Comparison of ENCODE assay signal across 19 mouse cellular contexts in the genomic region with DNA sequence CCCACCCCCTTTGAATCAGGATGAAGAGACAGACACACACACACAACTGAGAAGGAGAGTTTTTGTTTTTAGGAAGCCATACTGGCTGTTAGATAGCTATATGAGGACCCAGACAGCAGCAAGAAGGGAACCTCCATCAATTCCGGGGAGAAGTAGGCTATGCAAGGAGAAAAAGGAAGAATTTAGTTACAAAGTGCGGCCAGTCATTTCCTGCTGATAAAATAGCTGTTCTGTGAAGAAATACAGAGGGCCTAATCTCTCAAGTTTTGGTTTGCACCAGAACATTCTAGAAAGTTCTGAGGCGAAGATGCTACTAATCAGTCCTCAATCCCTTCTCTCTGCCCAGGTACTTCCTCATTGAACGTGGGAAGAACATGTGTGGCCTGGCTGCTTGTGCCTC.
"Had no signal": no experiment of that assay in that cellular context is flagged by ENCODE, and none has a peak within 500 bp of the region (broad histone marks: within the 10 kb centered on the region; RNA-seq: fewer than 3 reads in every experiment).

No protein-coding gene starts in this region.

- H3K9me3 ChIP-seq: kidney, embryonic 15.5 days; limb, embryonic 12.5 days; limb, embryonic 15.5 days; liver, embryonic 15.5 days; megakaryocyte, embryonic 14.5 days had no signal

- H3K27me3 ChIP-seq: kidney, embryonic 15.5 days; limb, embryonic 12.5 days; limb, embryonic 15.5 days; liver, embryonic 15.5 days had no signal

- DNase-seq: kidney, adult 11 months; kidney, adult 8-10 months; kidney, postnatal 10 days; kidney, postnatal 36 days; left cerebral cortex, postnatal 4 days; lung, adult 2 months; lung, postnatal 14 days; lung, postnatal 4 days; midbrain, embryonic 14.5 days; right cerebral cortex, adult 18-20 months; right cerebral cortex, postnatal 14 days; right cerebral cortex, postnatal 4 days; thymus, postnatal 25 days had no signal

- H3K9ac ChIP-seq: kidney, embryonic 15.5 days; limb, embryonic 12.5 days; limb, embryonic 15.5 days; liver, embryonic 15.5 days had no signal

- H3K4me1 ChIP-seq: kidney, embryonic 15.5 days; limb, embryonic 12.5 days; limb, embryonic 15.5 days; liver, embryonic 15.5 days had no signal

- H3K27ac ChIP-seq: kidney, embryonic 15.5 days; limb, embryonic 12.5 days; limb, embryonic 15.5 days; liver, embryonic 15.5 days; stomach, postnatal 0 days had no signal

- H3K4me3 ChIP-seq: kidney, embryonic 15.5 days; limb, embryonic 12.5 days; limb, embryonic 15.5 days; liver, embryonic 15.5 days; megakaryocyte, embryonic 14.5 days had no signal

- H3K36me3 ChIP-seq: kidney, embryonic 15.5 days; limb, embryonic 12.5 days; limb, embryonic 15.5 days; liver, embryonic 15.5 days had no signal
